Mouse (Mus musculus): ENCODE data around the gene Rb1. TPM values are rescaled to one million over a fixed set of nuclear protein-coding genes. Genes with fewer than 3 reads are reported as not detected.
A peak's percentile ranks its signal among the peaks of the same experiment; 100 is the strongest.

Rb1 gene
- polyA plus RNA-seq, 1 experiment = 51.3 TPM

GRCm38 (mm10) chr14:73333880-73334279, 8.3 kb upstream of the Rb1 start:
- Histone ChIP-seq H3K36me3 (ENCODE audit: control insufficient read depth, insufficient read depth, low read length, poor library complexity, severe bottlenecking) (no peaks in the 10 kb centered on the region), H3K9me3 (replicated peaks; ENCODE audit: control insufficient read depth, insufficient read depth, low read length, poor library complexity, severe bottlenecking) (no peaks in the 10 kb centered on the region), H3K4me3 (ENCODE audit: low read depth, low read length) (no peak overlapping the region), H3K27ac (ENCODE audit: insufficient read depth, low read length) (no peak overlapping the region), H3K27me3 (ENCODE audit: control insufficient read depth, insufficient read depth, low read length, poor library complexity, severe bottlenecking) (no peaks in the 10 kb centered on the region), H3K4me1 (ENCODE audit: control insufficient read depth, insufficient read depth, low read length) (no peaks in the 10 kb centered on the region), H3K9ac (ENCODE audit: low read depth, poor library complexity, severe bottlenecking) (no peak overlapping the region)
- no peak for TF ChIP-seq POLR2A (IDR thresholded peaks at IDR 0.05; ENCODE audit: insufficient read depth, low read length)

- no peak overlapping the region for H3K9ac ChIP-seq (ENCODE audit: low read depth, poor library complexity, severe bottlenecking)
- no peaks in the 10 kb centered on the region for H3K4me1 ChIP-seq (ENCODE audit: control insufficient read depth, insufficient read depth, low read length)
- TF ChIP-seq POLR2A (IDR thresholded peaks at IDR 0.05; ENCODE audit: insufficient read depth, low read length) (no peak), EP300 (IDR thresholded peaks at IDR 0.05; ENCODE audit: insufficient read depth, low read depth, low read length) (no peak), CTCF (IDR thresholded peaks at IDR 0.05; ENCODE audit: low read depth, low read length) (no peak)
- no peaks in the 10 kb centered on the region for H3K9me3 ChIP-seq (replicated peaks; ENCODE audit: control insufficient read depth, insufficient read depth, low read length, poor library complexity, severe bottlenecking)
- no peak overlapping the region for H3K27ac ChIP-seq (ENCODE audit: insufficient read depth, low read length)
- H3K4me3 ChIP-seq (ENCODE audit: low read depth, low read length) = no peak overlapping the region
- no peaks in the 10 kb centered on the region for H3K36me3 ChIP-seq (ENCODE audit: control insufficient read depth, insufficient read depth, low read length, poor library complexity, severe bottlenecking)
- H3K27me3 ChIP-seq (ENCODE audit: control insufficient read depth, insufficient read depth, low read length, poor library complexity, severe bottlenecking) = no peaks in the 10 kb centered on the region; the same call in 1 of the 2 replicates
These were observed 5.8 kb upstream of the Rb1 start for GRCm38 (mm10) chr14:73331386-73331785.

- no peak overlapping the region for H3K9ac ChIP-seq (ENCODE audit: low read depth, poor library complexity, severe bottlenecking)
- TF ChIP-seq POLR2A (IDR thresholded peaks at IDR 0.05; ENCODE audit: insufficient read depth, low read length) (no peak), EP300 (IDR thresholded peaks at IDR 0.05; ENCODE audit: insufficient read depth, low read depth, low read length) (no peak), CTCF (IDR thresholded peaks at IDR 0.05; ENCODE audit: low read depth, low read length) (no peak)
- H3K4me1 ChIP-seq (ENCODE audit: control insufficient read depth, insufficient read depth, low read length) = no peaks in the 10 kb centered on the region
- no peak overlapping the region for H3K27ac ChIP-seq (ENCODE audit: insufficient read depth, low read length)
- H3K4me3 ChIP-seq (ENCODE audit: low read depth, low read length) = no peak overlapping the region
- no peaks in the 10 kb centered on the region; the same call in 1 of the 2 replicates for H3K27me3 ChIP-seq (ENCODE audit: control insufficient read depth, insufficient read depth, low read length, poor library complexity, severe bottlenecking)
- H3K9me3 ChIP-seq (replicated peaks; ENCODE audit: control insufficient read depth, insufficient read depth, low read length, poor library complexity, severe bottlenecking) = no peaks in the 10 kb centered on the region
- no peaks in the 10 kb centered on the region for H3K36me3 ChIP-seq (ENCODE audit: control insufficient read depth, insufficient read depth, low read length, poor library complexity, severe bottlenecking)
These were observed 4.2 kb upstream of the Rb1 start for GRCm38 (mm10) chr14:73329871-73330270.

GRCm38 (mm10) chr14:73326511-73326910, 889 bp upstream of the Rb1 start:
- Histone ChIP-seq H3K4me3 (ENCODE audit: low read depth, low read length) (peak overlapping the region; percentile 96), H3K9me3 (replicated peaks; ENCODE audit: control insufficient read depth, insufficient read depth, low read length, poor library complexity, severe bottlenecking) (no peaks in the 10 kb centered on the region), H3K27ac (ENCODE audit: insufficient read depth, low read length) (peak overlapping the region; percentile 71), H3K36me3 (ENCODE audit: control insufficient read depth, insufficient read depth, low read length, poor library complexity, severe bottlenecking) (no peaks in the 10 kb centered on the region; the same call in 1 of the 2 replicates), H3K4me1 (ENCODE audit: control insufficient read depth, insufficient read depth, low read length) (no peaks in the 10 kb centered on the region), H3K9ac (ENCODE audit: low read depth, poor library complexity, severe bottlenecking) (peak overlapping the region; percentile 100), H3K27me3 (ENCODE audit: control insufficient read depth, insufficient read depth, low read length, poor library complexity, severe bottlenecking) (no peaks in the 10 kb centered on the region; the same call in 1 of the 2 replicates)
- no peak for TF ChIP-seq POLR2A (IDR thresholded peaks at IDR 0.05; ENCODE audit: insufficient read depth, low read length)

- TF ChIP-seq EP300 (IDR thresholded peaks at IDR 0.05; ENCODE audit: insufficient read depth, low read depth, low read length) (no peak), CTCF (IDR thresholded peaks at IDR 0.05; ENCODE audit: low read depth, low read length) (no peak), POLR2A (IDR thresholded peaks at IDR 0.05; ENCODE audit: insufficient read depth, low read length) (no peak)
- H3K4me1 ChIP-seq (ENCODE audit: control insufficient read depth, insufficient read depth, low read length) = no peaks in the 10 kb centered on the region
- no peaks in the 10 kb centered on the region for H3K9me3 ChIP-seq (replicated peaks; ENCODE audit: control insufficient read depth, insufficient read depth, low read length, poor library complexity, severe bottlenecking)
- H3K36me3 ChIP-seq (ENCODE audit: control insufficient read depth, insufficient read depth, low read length, poor library complexity, severe bottlenecking) = no peaks in the 10 kb centered on the region; the same call in 1 of the 2 replicates
- peak overlapping the region; percentile 100 for H3K9ac ChIP-seq (ENCODE audit: low read depth, poor library complexity, severe bottlenecking)
- H3K27me3 ChIP-seq (ENCODE audit: control insufficient read depth, insufficient read depth, low read length, poor library complexity, severe bottlenecking) = no peaks in the 10 kb centered on the region; the same call in 1 of the 2 replicates
- peak overlapping the region; percentile 96 for H3K4me3 ChIP-seq (ENCODE audit: low read depth, low read length)
- no peak overlapping the region for H3K27ac ChIP-seq (ENCODE audit: insufficient read depth, low read length)
These were observed 777 bp downstream of the Rb1 start for GRCm38 (mm10) chr14:73324634-73325455.

GRCm38 (mm10) chr14:73323965-73324364, 1.7 kb downstream of the Rb1 start:
- no peaks in the 10 kb centered on the region; the same call in 1 of the 2 replicates for H3K27me3 ChIP-seq (ENCODE audit: control insufficient read depth, insufficient read depth, low read length, poor library complexity, severe bottlenecking)
- TF ChIP-seq CTCF (IDR thresholded peaks at IDR 0.05; ENCODE audit: low read depth, low read length) (no peak), POLR2A (IDR thresholded peaks at IDR 0.05; ENCODE audit: insufficient read depth, low read length) (no peak), EP300 (IDR thresholded peaks at IDR 0.05; ENCODE audit: insufficient read depth, low read depth, low read length) (no peak)
- H3K4me1 ChIP-seq (ENCODE audit: control insufficient read depth, insufficient read depth, low read length) = no peaks in the 10 kb centered on the region
- no peak overlapping the region for H3K4me3 ChIP-seq (ENCODE audit: low read depth, low read length)
- H3K27ac ChIP-seq (ENCODE audit: insufficient read depth, low read length) = no peak overlapping the region
- no peaks in the 10 kb centered on the region for H3K9me3 ChIP-seq (replicated peaks; ENCODE audit: control insufficient read depth, insufficient read depth, low read length, poor library complexity, severe bottlenecking)
- H3K36me3 ChIP-seq (ENCODE audit: control insufficient read depth, insufficient read depth, low read length, poor library complexity, severe bottlenecking) = no peaks in the 10 kb centered on the region; the same call in 1 of the 2 replicates
- H3K9ac ChIP-seq (ENCODE audit: low read depth, poor library complexity, severe bottlenecking) = no peak overlapping the region
